Mouse (Mus musculus) urinary bladder, postnatal 10 days (tissue): ENCODE data around the gene Selenoh.
A peak's percentile ranks its signal among the peaks of the same experiment; 100 is the strongest.

Experiments used
- DNase-seq: peaks from one replicate; pipeline ENCODE4 v3.0.0; 2022; ENCODE audit warnings: low spot score

Gene Selenoh

DNA sequence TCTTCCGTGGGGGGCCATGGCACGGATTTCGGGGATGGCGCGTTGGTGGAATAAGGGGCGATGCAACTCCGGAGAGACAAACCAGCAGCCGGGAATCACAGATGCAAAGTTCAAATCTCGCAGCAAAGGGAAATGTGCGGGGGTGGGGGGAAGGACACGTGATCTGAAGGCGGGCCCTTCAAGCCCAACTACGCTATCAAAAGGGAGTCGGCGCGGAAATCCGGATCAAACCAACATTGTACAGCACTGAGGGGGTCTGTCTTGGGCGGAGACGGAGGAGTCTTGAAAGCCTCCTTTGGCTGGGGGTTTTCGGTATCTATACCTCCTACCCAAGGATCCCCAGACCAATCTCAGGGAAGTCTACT is at the start of gene Selenoh:
Gene Selenoh, minus strand, starts transcription at position 202 of the 365 bp plus-strand sequence.
- DNase-seq, result peak; percentile 38

DNA sequence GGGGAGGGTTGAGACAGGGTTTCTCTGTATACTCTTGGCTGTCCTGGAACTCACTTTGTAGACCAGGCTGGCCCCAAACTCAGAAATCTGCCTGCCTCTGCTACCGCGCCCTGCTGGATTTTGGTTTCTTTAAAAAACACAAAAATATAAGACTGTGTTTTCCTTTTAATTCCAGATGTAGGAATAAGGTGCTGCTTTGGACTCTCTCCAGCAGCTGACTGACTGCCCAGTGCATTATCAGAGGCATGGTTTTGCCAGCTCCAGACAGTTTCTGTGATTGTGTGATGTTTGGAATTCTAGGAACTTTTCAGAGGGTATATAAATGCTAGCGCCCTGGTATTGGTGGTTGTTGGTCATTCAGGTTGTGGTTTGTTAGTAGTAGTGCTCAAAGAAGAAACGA is 46.8 kb upstream of the Selenoh start:
- no peak for DNase-seq

- DNase-seq, result no peak
Measured at GRCm38 (mm10) chr2:84716423-84717355, 46.1 kb upstream of the Selenoh start.

GRCm38 (mm10) chr2:84715562-84716361 is 45.2 kb upstream of the Selenoh start:
- no peak for DNase-seq

DNA sequence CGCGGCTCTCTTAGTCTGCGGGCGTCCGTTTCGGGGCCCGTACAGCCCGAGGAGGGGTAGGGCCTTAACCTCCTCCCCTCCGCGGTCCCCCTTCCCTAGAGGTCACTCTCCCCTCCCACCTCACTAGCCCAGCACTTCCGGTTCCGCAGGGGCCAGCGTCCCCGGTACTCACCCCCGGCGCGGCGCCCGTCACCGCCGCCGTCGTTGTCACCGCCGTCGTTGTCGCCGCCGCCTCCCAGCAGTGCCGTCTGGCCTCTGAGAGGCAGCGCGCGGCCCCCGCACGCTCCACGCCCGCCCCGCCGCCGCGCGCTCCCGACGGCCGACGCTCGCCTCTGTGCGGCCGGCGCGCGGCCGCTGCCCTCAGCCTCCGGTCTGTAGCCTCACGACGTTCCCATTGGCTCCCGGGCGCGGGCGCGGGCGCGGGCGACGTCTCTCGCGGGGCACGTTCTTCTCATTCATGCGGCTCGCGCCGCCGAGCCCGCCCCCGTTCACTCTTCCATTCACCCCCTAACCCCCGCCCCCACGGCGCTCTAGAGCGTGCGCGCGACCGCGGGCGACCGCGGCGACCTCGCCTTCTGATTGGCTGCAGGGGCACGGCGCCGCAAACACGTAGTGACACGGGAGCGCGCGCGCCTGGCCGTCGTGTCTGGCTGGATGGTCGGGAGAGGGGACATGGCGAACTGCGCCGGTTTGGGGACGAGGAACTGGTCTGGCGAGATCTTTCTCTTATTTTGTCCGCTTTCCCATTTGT is 44.4 kb upstream of the Selenoh start, which contains the start of gene Zdhhc5:
Gene Zdhhc5, minus strand, starts transcription at position 370 of the 751 bp plus-strand sequence.
- peak; percentile 95 for DNase-seq

DNA sequence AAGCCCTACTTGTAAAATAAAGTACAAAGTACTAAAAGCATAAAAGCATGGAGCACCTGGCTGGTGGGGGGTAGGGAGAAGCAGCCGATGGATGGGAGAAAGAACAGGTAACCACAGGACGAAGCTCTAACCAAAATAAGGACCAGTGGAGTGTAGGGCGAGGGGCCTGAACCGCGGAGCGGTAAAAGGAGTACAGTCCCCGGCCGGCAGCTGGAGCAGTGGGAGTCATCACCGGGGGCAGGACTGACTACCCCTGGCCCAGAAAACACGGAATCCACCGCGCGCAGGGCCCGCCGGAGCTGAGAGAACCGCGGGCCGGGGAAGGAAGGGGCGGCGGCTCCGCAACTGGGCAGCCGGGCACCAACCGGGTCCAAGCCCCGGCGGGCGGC is 43.8 kb upstream of the Selenoh start:
- no peak for DNase-seq

DNA sequence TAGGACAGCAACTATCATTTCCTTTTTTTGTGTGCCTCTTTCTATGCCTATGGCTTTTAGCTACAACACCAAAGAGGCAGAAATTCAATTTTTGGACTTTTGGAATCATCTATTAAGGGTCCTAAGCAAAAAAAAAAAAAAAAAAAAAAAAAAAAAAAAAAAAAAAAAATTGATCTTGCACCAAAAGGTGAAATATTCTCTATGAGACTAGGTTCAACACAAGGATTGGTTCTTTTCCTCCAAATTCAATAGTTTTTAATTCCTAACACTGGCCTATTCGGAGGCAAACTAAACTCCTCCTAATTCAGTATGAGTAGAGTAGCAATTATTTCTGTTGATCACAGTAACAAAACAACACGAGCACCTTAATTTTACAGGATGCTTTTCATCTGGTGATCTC is 41.3 kb upstream of the Selenoh start:
- no peak for DNase-seq

DNA sequence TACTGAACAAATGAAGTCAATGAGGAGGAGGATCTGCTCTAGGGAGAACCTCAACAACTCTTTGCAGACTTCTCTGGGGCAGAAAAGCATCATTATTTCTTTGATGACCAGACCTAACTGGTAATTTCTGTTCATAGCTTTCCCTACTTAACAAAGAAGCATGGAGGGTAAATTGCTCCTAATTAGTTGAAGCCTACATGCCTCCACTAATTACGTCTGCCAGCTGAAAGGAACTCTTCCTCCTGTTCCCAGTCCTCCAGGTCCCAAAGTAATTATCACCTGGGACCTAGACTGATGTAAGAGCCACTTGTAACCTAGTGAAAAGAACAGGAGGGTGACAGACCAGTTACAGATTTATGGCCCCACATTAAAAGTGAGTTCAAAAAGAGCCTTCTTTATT is 37.0 kb upstream of the Selenoh start:
- no peak for DNase-seq

- no peak for DNase-seq
Measured at GRCm38 (mm10) chr2:84705295-84705694, 34.7 kb upstream of the Selenoh start.

DNA sequence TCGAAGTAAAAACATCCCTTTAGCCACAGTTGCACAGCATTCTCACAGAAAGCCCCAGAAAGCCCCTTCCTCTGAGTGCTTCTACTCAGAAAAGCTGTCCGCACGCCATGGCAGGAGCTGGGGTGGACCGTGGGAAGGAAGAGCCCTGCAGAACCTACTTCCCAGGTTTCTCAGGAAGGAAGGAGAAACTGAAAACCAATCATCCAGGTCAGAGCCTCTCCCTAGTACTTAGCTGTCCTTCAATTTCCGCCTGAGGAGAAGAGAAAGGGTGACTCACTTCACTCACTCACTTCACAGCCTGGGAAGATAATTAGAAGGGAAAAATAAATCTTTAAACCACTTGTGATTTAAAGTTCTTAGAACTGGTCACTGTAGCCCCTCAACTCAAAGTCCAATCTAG is 33.8 kb upstream of the Selenoh start:
- no peak for DNase-seq

GRCm38 (mm10) chr2:84703497-84703896 is 32.9 kb upstream of the Selenoh start:
- no peak for DNase-seq

DNA sequence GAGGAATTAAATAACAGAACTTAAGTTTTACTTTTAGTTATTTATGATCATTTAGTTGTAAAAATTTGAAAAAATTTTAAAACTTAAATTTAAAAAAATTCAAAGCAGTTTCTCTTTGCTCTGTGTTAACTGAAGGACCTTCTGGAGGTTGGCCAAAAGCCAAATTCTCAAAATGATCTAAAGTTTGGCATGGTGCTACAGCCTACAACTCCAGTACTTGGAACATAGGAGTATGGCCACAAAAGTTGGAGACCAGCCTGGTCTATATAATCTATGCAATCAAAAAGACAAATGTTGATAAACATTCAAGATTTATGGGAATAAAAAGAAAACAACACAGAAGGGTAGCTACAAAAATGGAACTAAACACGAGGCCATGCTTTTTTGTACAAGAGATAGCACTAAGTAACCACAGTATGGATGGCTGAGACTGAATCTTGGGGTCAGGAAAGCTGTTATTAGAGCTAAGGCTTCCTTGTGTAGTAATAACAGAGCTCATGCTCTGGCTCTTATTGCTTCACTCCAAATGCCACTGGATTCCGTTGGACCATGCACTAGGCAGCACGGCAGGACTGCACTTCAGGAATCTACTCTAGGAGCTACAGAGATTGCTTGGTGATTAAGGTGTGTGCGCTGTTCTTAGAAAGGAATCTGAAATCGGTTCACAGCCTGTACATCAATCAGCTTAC is 24.6 kb upstream of the Selenoh start:
- DNase-seq, result no peak

DNA sequence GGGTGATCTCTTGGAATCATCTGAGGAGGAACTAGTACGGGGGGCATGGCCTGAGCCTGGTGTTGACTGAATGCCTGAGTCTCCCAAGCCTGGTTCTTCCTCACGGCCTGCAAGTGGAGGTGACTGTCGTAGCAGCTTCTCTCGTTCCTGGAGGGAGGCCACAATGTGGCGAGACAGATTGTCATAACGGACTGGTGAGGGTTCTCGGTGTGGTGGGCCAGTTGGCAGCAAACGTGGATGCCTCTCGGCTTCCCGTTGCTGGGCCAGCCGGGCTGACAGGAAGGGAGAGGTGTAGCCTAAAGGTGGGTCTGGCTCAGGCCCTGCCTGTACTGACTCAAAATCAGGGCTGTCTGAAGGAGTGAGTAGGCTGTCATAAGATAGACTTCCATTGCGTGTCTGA is 19.5 kb upstream of the Selenoh start:
- DNase-seq, result no peak

- DNase-seq, result no peak
Measured at GRCm38 (mm10) chr2:84688080-84688844, 17.7 kb upstream of the Selenoh start.

DNA sequence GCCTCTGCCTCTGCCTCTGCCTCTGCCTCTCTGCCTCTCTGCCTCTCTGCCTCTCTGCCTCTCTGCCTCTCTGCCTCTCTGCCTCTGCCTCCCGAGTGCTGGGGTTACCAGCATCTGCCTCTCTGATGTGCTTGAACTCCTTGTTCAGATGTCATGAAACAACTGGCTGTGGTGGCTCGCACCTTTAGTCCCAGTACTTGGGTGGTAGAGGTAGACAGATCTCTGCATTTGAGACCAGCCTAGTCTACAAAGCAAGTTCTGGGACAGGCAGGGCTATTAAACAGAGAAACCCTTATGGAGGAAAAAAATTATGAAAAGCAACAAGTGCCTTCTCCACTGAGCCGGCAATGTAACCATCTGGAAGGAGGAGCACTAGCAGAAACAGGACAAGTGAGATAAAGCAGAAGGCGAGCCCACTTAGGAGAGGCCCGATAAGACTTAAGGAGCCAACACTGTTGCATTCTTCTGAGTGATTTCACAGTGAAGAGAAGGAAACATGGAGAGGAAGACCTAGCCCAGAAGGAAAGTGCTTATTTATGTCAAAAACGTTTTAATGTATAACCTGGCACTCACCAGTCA is 12.1 kb upstream of the Selenoh start:
- no peak for DNase-seq

GRCm38 (mm10) chr2:84679016-84679415 is 8.4 kb upstream of the Selenoh start, which contains the start of gene Tmx2:
Gene Tmx2 (minus strand): TSS chr2:84679140.
- no peak for DNase-seq

DNA sequence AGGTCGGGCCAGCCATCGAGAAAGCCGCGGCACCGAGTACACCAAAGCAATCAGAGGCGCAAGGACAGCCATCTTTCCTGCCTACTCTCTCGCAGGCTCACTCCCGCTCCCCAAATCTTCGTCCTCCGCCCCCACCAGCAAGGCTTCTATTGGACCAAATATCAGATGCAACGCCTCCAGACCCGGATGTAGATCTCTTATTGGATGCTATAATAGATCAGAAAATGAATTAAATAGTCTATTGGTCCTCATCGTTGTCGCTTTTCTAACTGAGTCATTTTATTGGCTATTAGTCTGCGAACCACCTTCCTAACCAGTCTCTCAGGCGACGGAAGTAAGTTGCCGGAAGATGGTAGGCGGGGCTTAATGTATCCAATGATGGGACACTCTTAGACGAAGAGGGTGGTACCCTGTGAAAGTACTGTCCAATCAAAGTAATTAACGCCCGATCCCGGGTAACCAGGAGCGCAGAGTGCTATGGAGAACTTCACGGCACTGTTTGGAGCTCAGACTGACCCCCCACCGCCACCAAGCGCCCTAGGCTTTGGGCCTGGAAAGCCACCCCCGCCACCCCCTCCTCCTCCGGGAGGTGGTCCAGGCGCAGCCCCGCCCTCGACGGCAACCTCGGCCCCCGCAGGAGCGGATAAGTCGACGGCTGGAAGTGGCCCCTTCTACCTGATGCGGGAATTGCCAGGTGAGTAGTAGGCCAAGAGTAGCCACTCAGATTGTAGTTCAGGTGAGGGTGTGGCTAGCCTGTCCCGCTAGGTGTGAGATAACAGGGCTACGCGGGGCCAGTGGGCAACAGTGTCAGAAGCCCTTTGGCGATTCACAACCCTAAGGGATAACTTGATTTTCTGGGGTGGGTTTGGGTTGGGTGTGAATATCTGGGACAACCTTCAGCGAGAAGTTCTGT is 7.7 kb upstream of the Selenoh start, which contains the start of the genes Gm28635 and Med19:
Gene Gm28635, minus strand, starts transcription at position 74 of the 913 bp plus-strand sequence.
Gene Med19, plus strand, starts transcription at position 435 of the 913 bp plus-strand sequence.
- peak; percentile 54 for DNase-seq

- DNase-seq, result no peak
Measured at GRCm38 (mm10) chr2:84677270-84677967, 6.8 kb upstream of the Selenoh start.
